Mouse (Mus musculus): ENCODE results near the gene Pmfbp1.

- TF ChIP-seq CTCF (IDR thresholded peaks at IDR 0.05; ENCODE audit: borderline replicate concordance, extremely low read depth, insufficient read depth, insufficient read length): no peak
- TF ChIP-seq POLR2A (IDR thresholded peaks at IDR 0.05; ENCODE audit: borderline replicate concordance, extremely low read depth, insufficient read depth, insufficient read length, poor library complexity, severe bottlenecking): no peak
Measured at GRCm38 (mm10) chr8:109565498-109566333, 71.9 kb downstream of the Pmfbp1 start, which contains the start of the genes Dhx38 and Txnl4b.
